Mouse (Mus musculus) hindbrain, embryonic 16.5 days (tissue): ENCODE measurements around the gene Map2k4. TPM values are rescaled to one million over a fixed set of nuclear protein-coding genes. Genes with fewer than 3 reads are reported as not detected.
A peak's percentile ranks its signal among the peaks of the same experiment; 100 is the strongest.

Experiments used
- ATAC-seq: fragments of 200-750 bp; cut with Nextera tagmentation; 2 replicates; pipeline ENCODE4 v1.8.0; 2017; ENCODE audit warnings: moderate TSS enrichment, moderate library complexity
- H3K27ac ChIP-seq: fragments of 300-500 bp; sonication (generic); 2 replicates; pipeline ENCODE4 v1.5.1; 2014; ENCODE audit warnings: low read depth, mild to moderate bottlenecking, control low read depth, low read length, moderate library complexity
- H3K27me3 ChIP-seq: fragments of 300-500 bp; sonication (generic); replicated peaks from 2 replicates; pipeline ENCODE4 v1.6.1; 2014; ENCODE audit warnings: low read length; ENCODE audit not compliant: control insufficient read depth, insufficient read depth
- H3K36me3 ChIP-seq: fragments of 300-500 bp; sonication (generic); 2 replicates; pipeline ENCODE4 v1.6.1; 2014; ENCODE audit warnings: mild to moderate bottlenecking, low read length, moderate library complexity, mixed read lengths; ENCODE audit not compliant: control insufficient read depth, insufficient read depth
- H3K4me1 ChIP-seq: fragments of 300-500 bp; sonication (generic); 2 replicates; pipeline ENCODE4 v1.6.1; 2014; ENCODE audit warnings: low read depth, low read length; ENCODE audit not compliant: control insufficient read depth, insufficient read depth
- H3K4me2 ChIP-seq: fragments of 300-500 bp; sonication (generic); 2 replicates; pipeline ENCODE4 v1.6.1; 2014; ENCODE audit warnings: mild to moderate bottlenecking, low read length, control low read depth, moderate library complexity
- H3K4me3 ChIP-seq: fragments of 300-500 bp; sonication (generic); 2 replicates; pipeline ENCODE4 v1.5.1; 2014; ENCODE audit warnings: mild to moderate bottlenecking, low read length, control low read depth, moderate library complexity
- H3K9ac ChIP-seq: fragments of 300-500 bp; sonication (generic); 2 replicates; pipeline ENCODE4 v1.6.1; 2014; ENCODE audit warnings: low read depth, mild to moderate bottlenecking, control low read depth, low read length, moderate library complexity
- H3K9me3 ChIP-seq: fragments of 300-500 bp; sonication (generic); 2 replicates; pipeline ENCODE4 v1.6.1; 2014; ENCODE audit warnings: mild to moderate bottlenecking, low read length, moderate library complexity; ENCODE audit not compliant: control insufficient read depth
- WGBS: fragments of 180-500 bp; shearing (Covaris S2); extraction: QIAGEN DNeasy Blood & Tissue Kit; methylation state at CpG from one replicate; pipeline ENCODE4 v1.1.7; 2014; 5-methylcytosine and 5-hydroxymethylcytosine counted together
- polyA plus RNA-seq: library from polyadenylated mRNA; unstranded; fragments of >200 nt; fragmentation: Nextera tagmentation; extraction: Ambion mirVana; gene quantifications from 2 replicates; pipeline ENCODE4 v1.2.1, GENCODE M21; 2015

The Map2k4 gene
- polyA plus RNA-seq, 1 experiment from 2014 or later = 118 TPM

GRCm38 (mm10) chr11:65806909-65807504 lies 18.9 kb upstream of the Map2k4 start, which contains the start of gene Zkscan6:
Zkscan6 (plus strand) TSS chr11:65807175.
- Histone ChIP-seq H3K9me3 (no peaks in the 10 kb centered on the region), H3K9ac (peak within 1 kb of the TSS; percentile 81), H3K4me3 (peak within 1 kb of the TSS; percentile 63), H3K4me2 (peak within 1 kb of the TSS; percentile 95), H3K27me3 (no peaks in the 10 kb centered on the region), H3K36me3 (no peaks in the 10 kb centered on the region), H3K4me1 (peaks cover 10% of the 10 kb centered on the region), H3K27ac (peak within 1 kb of the TSS; percentile 83)
- under 1% methylated on average over 53 of the region's 58 CpGs for WGBS
- ATAC-seq = peak; percentile 98

- 0 out of 2 replicates have a peak overlapping the region, but pooled peaks have one; percentile 1 for H3K27ac ChIP-seq
- peaks cover 10% of the 10 kb centered on the region for H3K4me1 ChIP-seq
- no peaks in the 10 kb centered on the region for H3K36me3 ChIP-seq
- no peaks in the 10 kb centered on the region for H3K9me3 ChIP-seq
- H3K4me3 ChIP-seq = peak overlapping the region; percentile 63
- peak overlapping the region; percentile 81 for H3K9ac ChIP-seq
- H3K4me2 ChIP-seq = peak overlapping the region; percentile 95
- WGBS = 2% methylated on average over 20 of the region's 20 CpGs
- ATAC-seq = no peak
- H3K27me3 ChIP-seq = no peaks in the 10 kb centered on the region
Measured at GRCm38 (mm10) chr11:65806321-65806904, 18.3 kb upstream of the Map2k4 start.

- no peaks in the 10 kb centered on the region for H3K9me3 ChIP-seq
- H3K4me2 ChIP-seq = no peak overlapping the region
- WGBS = 68% methylated on average over 3 of the region's 3 CpGs
- H3K4me3 ChIP-seq = no peak overlapping the region
- peaks cover 4% of the 10 kb centered on the region for H3K4me1 ChIP-seq
- H3K9ac ChIP-seq = no peak overlapping the region
- no peaks in the 10 kb centered on the region for H3K36me3 ChIP-seq
- no peak for ATAC-seq
- H3K27ac ChIP-seq = no peak overlapping the region
- no peaks in the 10 kb centered on the region for H3K27me3 ChIP-seq
Measured at GRCm38 (mm10) chr11:65801899-65802298, 13.8 kb upstream of the Map2k4 start.

GRCm38 (mm10) chr11:65795896-65796295 lies 7.8 kb upstream of the Map2k4 start:
- no peak overlapping the region for H3K9ac ChIP-seq
- H3K9me3 ChIP-seq = no peaks in the 10 kb centered on the region
- H3K4me2 ChIP-seq = no peak overlapping the region
- H3K4me3 ChIP-seq = no peak overlapping the region
- 75% methylated on average over 1 of the region's 1 CpGs for WGBS
- no peaks in the 10 kb centered on the region for H3K36me3 ChIP-seq
- no peaks in the 10 kb centered on the region for H3K27me3 ChIP-seq
- no peaks in the 10 kb centered on the region for H3K4me1 ChIP-seq
- H3K27ac ChIP-seq = no peak overlapping the region
- ATAC-seq = no peak

- Histone ChIP-seq H3K9ac (no peak overlapping the region), H3K36me3 (no peaks in the 10 kb centered on the region), H3K4me3 (no peak overlapping the region), H3K27me3 (no peaks in the 10 kb centered on the region), H3K4me2 (no peak overlapping the region), H3K27ac (no peak overlapping the region), H3K4me1 (no peaks in the 10 kb centered on the region), H3K9me3 (no peaks in the 10 kb centered on the region)
- ATAC-seq = no peak
- 81% methylated on average over 10 of the region's 10 CpGs for WGBS
Measured at GRCm38 (mm10) chr11:65794428-65795219, 6.5 kb upstream of the Map2k4 start.

- Histone ChIP-seq H3K4me2 (peak overlapping the region; percentile 79), H3K27ac (peak overlapping the region; percentile 94), H3K4me3 (peak overlapping the region; percentile 97), H3K27me3 (no peaks in the 10 kb centered on the region), H3K9me3 (no peaks in the 10 kb centered on the region), H3K9ac (peak overlapping the region; percentile 100), H3K4me1 (peaks cover 14% of the 10 kb centered on the region), H3K36me3 (no peaks in the 10 kb centered on the region)
- peak; percentile 91 for ATAC-seq
- WGBS = 1% methylated on average over 51 of the region's 71 CpGs
Measured at GRCm38 (mm10) chr11:65787421-65788151, 511 bp downstream of the Map2k4 start.

- H3K27me3 ChIP-seq = no peaks in the 10 kb centered on the region
Measured at GRCm38 (mm10) chr11:65786160-65786559, 1.9 kb downstream of the Map2k4 start.

GRCm38 (mm10) chr11:65781596-65781995 lies 6.5 kb downstream of the Map2k4 start:
- Histone ChIP-seq H3K9me3 (no peaks in the 10 kb centered on the region), H3K36me3 (0 out of 2 replicates have a peak, but pooled peaks cover 3% of the 10 kb centered on the region), H3K9ac (no peak overlapping the region), H3K27ac (no peak overlapping the region), H3K4me2 (no peak overlapping the region), H3K27me3 (no peaks in the 10 kb centered on the region), H3K4me3 (no peak overlapping the region), H3K4me1 (peaks cover 13% of the 10 kb centered on the region)
- no peak for ATAC-seq
- 87% methylated on average over 3 of the region's 3 CpGs for WGBS

More at GRCm38 (mm10) chr11:65786160-65786559, 1.9 kb downstream of the Map2k4 start:
- H3K4me3 ChIP-seq = no peak overlapping the region
- peaks cover 14% of the 10 kb centered on the region for H3K4me1 ChIP-seq
- H3K4me2 ChIP-seq = peak overlapping the region; percentile 79
- 91% methylated on average over 2 of the region's 2 CpGs for WGBS
- ATAC-seq = no peak
- H3K9ac ChIP-seq = no peak overlapping the region
- H3K27ac ChIP-seq = no peak overlapping the region
- no peaks in the 10 kb centered on the region for H3K9me3 ChIP-seq
- H3K36me3 ChIP-seq = no peaks in the 10 kb centered on the region
